Mouse (Mus musculus) hematopoietic stem cell, adult 5-6 weeks (primary cell): ENCODE data around the gene Calhm5. TPM values are rescaled to one million over a fixed set of nuclear protein-coding genes. Genes with fewer than 3 reads are reported as not detected.

Experiments
- ATAC-seq, 2 experiments: fragments of 125-278 bp in 1 of 2; replicated peaks in 1 of 2; 2 replicates each; pipeline ENCODE4 v1.8.0; 2016 to 2017; ENCODE audit warnings: inconsistent platforms in 2 of 2, mild to moderate bottlenecking in 2 of 2, moderate number of reproducible peaks in 2 of 2, low read depth in 1 of 2, moderate TSS enrichment in 1 of 2; ENCODE audit not compliant: low FRiP score in 2 of 2, poor library complexity in 2 of 2, severe bottlenecking in 2 of 2, insufficient read depth in 1 of 2, low TSS enrichment in 1 of 2
- total RNA-seq: library from RNA; stranded (forward); fragments of 172-1452, 232-1000 nt; gene quantifications from 2 replicates; pipeline ENCODE4 v1.2.3, GENCODE M21; 2017

Gene Calhm5
- total RNA-seq, 1 experiment from 2014 or later: not detected

DNA sequence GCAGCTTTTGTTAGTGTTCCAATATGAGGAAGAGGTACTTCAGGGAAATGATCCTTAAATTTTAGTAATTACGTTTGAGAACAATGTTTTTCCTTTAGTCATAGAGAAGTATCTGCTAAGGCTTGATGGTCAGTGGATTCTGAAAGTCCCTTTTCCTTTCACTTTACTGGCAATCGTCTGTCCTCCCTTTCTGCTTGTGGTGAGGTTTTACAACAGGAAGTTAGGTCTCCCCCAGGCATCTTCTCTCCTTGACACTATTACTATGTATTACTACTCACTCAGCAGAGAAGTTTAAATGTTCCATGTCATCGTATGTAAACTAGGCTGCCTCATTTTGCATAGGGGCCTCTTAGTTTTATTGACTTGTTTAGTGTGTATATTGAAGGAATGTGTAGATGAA lies 6.8 kb downstream of the Calhm5 start:
- ATAC-seq: peak; percentile 62 to 67

DNA sequence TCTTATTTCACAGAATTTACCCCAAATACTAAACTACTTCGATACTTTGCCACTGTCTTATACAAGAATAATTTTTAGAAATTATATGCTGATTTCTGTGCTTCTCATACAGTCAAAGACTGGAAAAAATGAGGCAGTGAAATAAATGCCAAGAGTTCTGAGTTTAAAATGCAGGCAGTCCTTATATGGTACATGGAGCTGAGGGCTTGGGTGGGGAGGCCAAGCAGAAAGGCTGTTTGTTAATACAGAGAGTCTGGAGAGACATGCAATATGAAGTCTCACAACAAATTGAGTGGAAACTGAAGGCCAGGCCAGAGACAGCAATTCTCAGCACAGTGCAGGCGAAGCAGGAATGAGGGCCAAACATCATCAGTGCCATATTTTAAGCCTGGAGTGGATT lies 7.8 kb downstream of the Calhm5 start:
- ATAC-seq: no peak

DNA sequence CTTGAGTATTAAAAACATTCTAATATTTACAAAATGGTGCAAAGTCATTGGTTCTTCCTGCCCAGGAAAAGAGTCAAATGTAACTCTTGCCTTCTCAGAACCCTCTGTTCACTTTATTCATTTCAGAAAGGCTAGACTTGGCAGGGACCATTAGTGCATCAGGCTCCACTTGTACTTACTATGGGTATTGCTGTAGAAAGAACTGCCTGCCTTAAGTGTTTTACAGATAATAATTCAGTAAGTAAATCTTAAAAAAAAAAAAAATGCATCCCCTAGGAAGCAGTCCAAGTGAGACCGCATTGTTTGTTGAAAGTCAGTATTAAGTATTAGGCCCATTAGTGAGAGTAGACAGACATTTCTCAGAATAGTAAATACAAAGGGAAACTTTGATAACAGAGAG lies 9.8 kb downstream of the Calhm5 start:
- ATAC-seq: no peak

DNA sequence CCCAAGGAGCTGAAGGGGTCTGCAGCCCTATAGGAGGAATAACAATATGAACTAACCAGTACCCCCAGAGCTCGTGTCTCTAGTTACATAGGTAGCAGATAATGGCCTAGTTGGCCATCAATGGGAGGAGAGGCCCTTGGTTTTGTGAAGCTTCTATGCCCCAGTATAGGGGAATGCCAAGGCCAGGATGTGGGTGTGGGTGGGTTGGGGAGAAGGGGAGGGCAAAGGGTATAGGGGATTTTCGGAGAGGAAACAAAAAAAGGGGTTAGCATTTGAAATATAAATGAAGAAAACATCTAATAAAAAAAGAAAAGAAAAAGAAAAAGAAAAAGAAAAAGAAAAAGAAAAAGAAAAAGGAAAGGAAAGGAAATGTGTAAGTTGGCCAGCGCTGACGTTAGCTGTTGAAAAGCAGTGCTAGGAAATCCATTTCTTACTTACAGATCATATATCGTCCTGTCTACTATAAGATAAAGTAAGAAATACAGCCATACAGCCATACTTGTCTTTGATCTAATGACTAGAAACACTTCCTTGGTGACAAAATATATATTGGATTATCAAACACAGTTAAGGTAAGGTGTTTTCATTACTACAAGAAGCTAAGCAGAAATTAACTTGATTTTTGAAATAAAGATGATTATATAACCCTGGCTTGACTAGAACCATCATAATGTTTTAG lies 21.7 kb downstream of the Calhm5 start:
- ATAC-seq: no peak

DNA sequence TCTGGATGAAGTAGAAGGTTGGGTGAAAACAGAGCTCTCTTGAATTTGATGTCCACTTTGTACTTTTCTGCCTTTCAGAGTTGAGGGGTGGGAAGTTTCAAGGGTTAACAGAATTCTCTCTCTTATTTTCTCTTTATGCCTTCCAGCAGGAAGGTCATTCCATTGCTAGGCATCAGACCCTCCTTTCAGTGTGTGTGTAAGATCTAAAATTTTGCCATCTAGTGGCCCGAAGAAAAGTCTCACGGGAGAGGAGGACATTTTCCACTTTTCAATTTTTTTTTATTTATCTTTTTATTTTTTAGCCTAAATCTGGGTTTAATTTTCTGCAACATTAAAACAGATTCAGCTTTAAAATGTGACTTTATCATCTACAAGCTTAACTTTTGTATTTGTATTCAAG lies 24.7 kb downstream of the Calhm5 start:
- ATAC-seq: no peak

DNA sequence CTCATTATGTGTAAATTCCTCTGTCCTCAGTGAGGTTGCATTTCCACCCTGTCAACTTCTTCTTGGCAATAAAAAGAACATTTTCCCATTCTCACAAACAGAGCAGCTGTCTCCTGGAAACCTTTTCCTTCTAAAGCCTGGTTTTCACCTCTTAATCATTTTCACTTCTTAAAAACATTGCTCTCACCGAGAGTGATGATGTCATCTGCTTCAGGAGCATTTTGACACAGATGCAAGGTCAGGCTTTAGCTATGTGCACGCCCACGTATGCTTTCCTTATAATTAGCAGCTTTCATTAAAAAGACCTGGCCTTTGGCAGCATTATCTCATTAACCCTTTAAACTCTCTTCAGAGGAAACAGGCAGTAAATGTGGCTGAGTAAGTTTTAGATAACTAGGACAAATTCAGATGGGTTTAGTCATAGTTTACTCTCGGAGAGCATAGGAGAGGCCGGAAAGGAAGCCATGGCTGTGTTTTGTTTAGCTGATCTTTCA lies 25.3 kb downstream of the Calhm5 start:
- ATAC-seq: no peak

DNA sequence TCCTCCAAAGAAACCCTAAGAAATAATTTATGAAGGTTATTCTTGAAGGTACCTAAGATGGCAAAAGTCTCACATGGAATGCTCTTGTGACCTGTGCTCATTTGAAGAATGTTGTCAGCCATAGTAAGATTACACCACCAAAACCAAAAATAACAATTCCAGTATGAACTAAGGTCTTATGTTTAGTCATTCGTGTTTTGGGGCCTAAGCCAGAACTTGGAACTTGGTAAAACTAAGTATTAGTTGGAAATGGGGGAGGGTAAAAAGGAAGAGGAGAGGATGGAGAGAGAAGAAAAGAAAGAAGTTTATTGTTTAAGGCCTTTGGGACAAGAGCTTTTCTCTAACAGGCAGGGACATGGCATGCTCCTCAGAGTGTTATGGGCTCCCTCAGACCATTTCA lies 26.7 kb downstream of the Calhm5 start:
- no peak for ATAC-seq

DNA sequence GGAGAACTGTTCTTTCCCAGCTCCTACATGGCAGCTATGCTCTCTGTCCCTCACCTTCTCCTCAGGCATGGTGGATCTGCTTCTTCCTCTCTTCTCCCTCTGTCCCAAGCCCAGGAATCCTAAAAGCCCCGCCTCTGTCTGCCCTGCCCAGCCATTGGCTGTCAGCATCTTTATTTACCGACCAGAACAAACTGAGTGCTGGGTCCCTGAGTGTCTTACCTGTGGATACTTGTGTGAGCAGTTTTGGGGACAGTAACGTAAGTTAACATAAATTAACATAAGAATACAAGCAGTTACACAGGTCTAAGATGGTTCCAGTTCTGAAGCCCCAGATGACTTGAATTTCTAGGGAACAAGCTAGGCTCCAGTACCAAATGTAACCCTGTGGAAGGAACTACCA lies 29.7 kb downstream of the Calhm5 start:
- ATAC-seq: no peak

DNA sequence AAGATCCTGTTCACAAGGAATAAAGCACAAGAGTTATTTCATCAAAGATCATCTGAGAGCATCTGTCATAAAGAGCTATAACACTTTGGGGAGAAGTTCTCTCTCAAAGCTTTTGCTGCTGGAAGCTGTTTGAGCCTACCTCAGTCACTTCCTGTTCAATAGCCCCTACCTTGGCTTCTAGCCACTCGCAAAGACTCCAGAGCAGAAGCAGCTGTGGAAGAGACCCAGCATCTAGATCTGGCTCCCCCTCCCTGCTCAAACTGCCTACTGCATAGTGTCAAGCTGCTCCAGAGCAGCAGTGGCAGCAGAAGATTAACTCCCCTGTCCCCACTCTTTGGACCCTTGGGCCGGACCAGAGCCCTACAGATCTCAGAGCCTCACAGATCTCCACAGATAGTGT lies 42.3 kb downstream of the Calhm5 start:
- peak; percentile 66 to 71 for ATAC-seq

DNA sequence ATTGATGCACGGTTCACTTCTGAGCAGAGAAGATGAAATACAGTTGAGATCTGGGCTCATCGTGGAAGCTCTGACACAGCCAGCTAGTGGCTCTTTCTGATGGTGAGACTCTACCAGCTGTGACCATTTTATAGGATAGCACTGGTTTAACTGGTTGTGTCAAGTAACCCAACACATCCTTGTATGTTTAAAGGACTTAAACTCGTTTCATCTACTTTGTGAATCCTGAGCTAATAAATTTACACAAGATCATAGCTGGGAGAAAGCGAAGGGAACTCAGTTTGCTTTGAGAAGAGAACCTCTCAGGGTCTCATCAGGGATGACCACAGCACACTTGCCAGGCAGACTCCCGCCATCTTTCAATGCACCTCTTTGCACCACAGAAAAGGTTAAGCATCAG lies 52.1 kb downstream of the Calhm5 start, which contains the start of gene Calhm4:
TSS of gene Calhm4 (minus strand) at position 101 of the 400 bp plus-strand sequence.
- no peak for ATAC-seq

Other genes starting within 250 kb of the Calhm5 start
- not detected in 2 replicates for gene Sult3a1, start 238.8 kb downstream of the Calhm5 start, total RNA-seq
- gene Rsph4a, start 191.4 kb downstream of the Calhm5 start, total RNA-seq: not detected in 2 replicates
- 60.8 and 73.2 TPM in 2 replicates for gene Zup1, start 145.2 kb downstream of the Calhm5 start, total RNA-seq
- gene Rwdd1, start 76.9 kb downstream of the Calhm5 start, total RNA-seq: 115 and 176 TPM in 2 replicates
- gene Trappc3l, start 58.9 kb downstream of the Calhm5 start, total RNA-seq: not detected in 2 replicates
- not detected in 2 replicates for gene Calhm4, start 52.2 kb downstream of the Calhm5 start, total RNA-seq
- 13.1 and 16.7 TPM in 2 replicates for gene Calhm6, start 31.5 kb upstream of the Calhm5 start, total RNA-seq
- gene Dse, start 111.2 kb upstream of the Calhm5 start, total RNA-seq: 1.8 and 2.4 TPM in 2 replicates
- 88.4 and 89.4 TPM in 2 replicates for gene Tspyl1, start 185.7 kb upstream of the Calhm5 start, total RNA-seq
- gene Tspyl4, start 200.9 kb upstream of the Calhm5 start, total RNA-seq: 5.8 and 13.6 TPM in 2 replicates